Mouse (Mus musculus) CH12.LX (cell line): ENCODE results near the gene Crtc2. TPM values are rescaled to one million over a fixed set of nuclear protein-coding genes. Genes with fewer than 3 reads are reported as not detected.

Source experiments
- DNase-seq: peaks from one replicate; pipeline ENCODE4 v3.0.0-alpha.2; 2013; ENCODE audit errors: extremely low read depth
- H3K27ac ChIP-seq: 2 replicates; pipeline ENCODE4 v1.5.1; 2012; ENCODE audit warnings: low read depth, mild to moderate bottlenecking, control low read depth, moderate library complexity; ENCODE audit not compliant: insufficient read depth
- H3K27me3 ChIP-seq: replicated peaks from 2 replicates; pipeline ENCODE3; 2012; ENCODE audit warnings: inconsistent platforms
- H3K36me3 ChIP-seq, 2 experiments: replicated peaks in 1 of 2; 2 replicates each; pipeline versions ENCODE3 to v1.6.1; 2012; ENCODE audit warnings: inconsistent platforms in 1 of 2, low read length in 1 of 2, mild to moderate bottlenecking in 1 of 2, mixed read lengths in 1 of 2, moderate library complexity in 1 of 2; ENCODE audit not compliant: control insufficient read depth in 1 of 2, insufficient read depth in 1 of 2
- H3K4me1 ChIP-seq, 2 experiments: 2 replicates each; pipeline ENCODE4 v1.6.1; 2012; ENCODE audit warnings: inconsistent platforms in 1 of 2, moderate library complexity in 1 of 2; ENCODE audit not compliant: insufficient read depth in 2 of 2, control insufficient read depth in 1 of 2
- H3K4me2 ChIP-seq: 2 replicates; pipeline ENCODE4 v1.6.1; 2012; ENCODE audit warnings: low read depth, mild to moderate bottlenecking, control low read depth; ENCODE audit not compliant: poor library complexity, insufficient read depth, severe bottlenecking
- H3K4me3 ChIP-seq, 3 experiments: fragments of 150-350 bp in 1 of 3; sonication (generic) in 1 of 3; replicated peaks in 1 of 3; 2 replicates each; pipeline versions ENCODE3 to v1.5.1; 2011 to 2012; ENCODE audit warnings: low read depth in 2 of 3, low read length in 2 of 3, mild to moderate bottlenecking in 2 of 3, moderate library complexity in 2 of 3, control low read depth in 1 of 3, improper control_type of control experiment in 1 of 3, inconsistent platforms in 1 of 3, mixed read lengths in 1 of 3; ENCODE audit not compliant: poor library complexity in 1 of 3
- H3K79me2 ChIP-seq: replicated peaks from 2 replicates; pipeline ENCODE4 v1.6.1; 2012; ENCODE audit warnings: mild to moderate bottlenecking, moderate library complexity; ENCODE audit not compliant: control insufficient read depth, poor library complexity, insufficient read depth, severe bottlenecking; ENCODE audit errors: extremely low read depth
- H3K9ac ChIP-seq: 2 replicates; pipeline ENCODE4 v1.6.1; 2012; ENCODE audit warnings: low read depth, mild to moderate bottlenecking, control low read depth, moderate library complexity; ENCODE audit not compliant: insufficient read depth
- H3K9me3 ChIP-seq: replicated peaks from 2 replicates; pipeline ENCODE3; 2012; ENCODE audit warnings: low read length, inconsistent platforms, mixed read lengths
- CHD1 ChIP-seq: IDR thresholded peaks from 2 replicates; pipeline ENCODE4 v1.6.1; 2012; ENCODE audit warnings: low read depth, low read length, improper control_type of control experiment, inconsistent platforms
- CTCF ChIP-seq, 2 experiments: IDR thresholded peaks in 1 of 2; conservative IDR thresholded peaks in 1 of 2; 2 replicates each; pipeline ENCODE4 v1.5.1; 2011 to 2012; ENCODE audit warnings: low read depth in 2 of 2, low read length in 2 of 2, improper control_type of control experiment in 1 of 2, inconsistent platforms in 1 of 2, mild to moderate bottlenecking in 1 of 2, moderate library complexity in 1 of 2
- EP300 ChIP-seq: IDR thresholded peaks from 2 replicates; pipeline ENCODE4 v1.6.1; 2011; ENCODE audit warnings: low read length, improper control_type of control experiment
- HCFC1 ChIP-seq: IDR thresholded peaks from 2 replicates; pipeline ENCODE4 v1.6.1; 2012; ENCODE audit warnings: low read depth, mild to moderate bottlenecking, inconsistent platforms, low read length, improper control_type of control experiment
- JUN ChIP-seq: IDR thresholded peaks from 2 replicates; pipeline ENCODE4 v1.6.1; 2011; ENCODE audit warnings: low read depth, mild to moderate bottlenecking, low read length, improper control_type of control experiment, moderate library complexity; ENCODE audit not compliant: insufficient read depth
- NELFE ChIP-seq: IDR thresholded peaks from 2 replicates; pipeline ENCODE4 v1.6.1; 2011; ENCODE audit warnings: low read depth, low read length, improper control_type of control experiment
- PAX5 ChIP-seq: IDR thresholded peaks from 2 replicates; pipeline ENCODE4 v1.6.1; 2012; ENCODE audit warnings: low read length, inconsistent platforms, mixed read lengths
- POLR2AphosphoS2 ChIP-seq: IDR thresholded peaks from 2 replicates; pipeline ENCODE4 v1.6.1; 2011; ENCODE audit warnings: low read depth, low read length, improper control_type of control experiment
- RAD21 ChIP-seq: IDR thresholded peaks from 2 replicates; pipeline ENCODE4 v1.6.1; 2011; ENCODE audit warnings: low read depth, mild to moderate bottlenecking, low read length, improper control_type of control experiment, moderate library complexity
- SIN3A ChIP-seq: IDR thresholded peaks from 2 replicates; pipeline ENCODE4 v1.6.1; 2012; ENCODE audit warnings: low read length, improper control_type of control experiment, inconsistent platforms
- SMC3 ChIP-seq: IDR thresholded peaks from 2 replicates; pipeline ENCODE4 v1.6.1; 2011; ENCODE audit warnings: low read depth, low read length, improper control_type of control experiment
- TBP ChIP-seq: conservative IDR thresholded peaks from 2 replicates; pipeline ENCODE4 v1.6.1; 2011; ENCODE audit warnings: low read depth, low read length, improper control_type of control experiment
- USF2 ChIP-seq: conservative IDR thresholded peaks from 2 replicates; pipeline ENCODE4 v1.6.1; 2011; ENCODE audit warnings: low read depth, low read length, improper control_type of control experiment
- ZC3H11A ChIP-seq: IDR thresholded peaks from 2 replicates; pipeline ENCODE4 v1.6.1; 2012; ENCODE audit warnings: low read depth, mild to moderate bottlenecking, inconsistent platforms, low read length, improper control_type of control experiment
- ZKSCAN1 ChIP-seq: IDR thresholded peaks from 2 replicates; pipeline ENCODE4 v1.6.1; 2012; ENCODE audit warnings: low read depth, inconsistent platforms, low read length, improper control_type of control experiment, borderline replicate concordance
- ZNF384 ChIP-seq: IDR thresholded peaks from 2 replicates; pipeline ENCODE4 v1.6.1; 2012; ENCODE audit warnings: low read depth, low read length, improper control_type of control experiment, inconsistent platforms
- dilution Hi-C: fragments of 300-500 bp; cut with MboI; formaldehyde crosslinking; loops from 2 replicates; pipeline ENCODE4 v1.14.3; 2020; ENCODE audit warnings: low sequenced_read_pairs; ENCODE audit not compliant: extremely low pct_unique_long_range_greater_than_20kb, extremely low pct_ligation_motif_present
- in situ Hi-C: fragments of 300-500 bp; cut with MboI; formaldehyde crosslinking; loops from 3 replicates; pipeline ENCODE4 v1.14.3; 2019; ENCODE audit warnings: low sequenced_read_pairs, low pct_ligation_motif_present, low pct_unique_long_range_greater_than_20kb, mixed read lengths
- polyA plus RNA-seq: library from polyadenylated mRNA; unstranded; fragments of >175 nt; gene quantifications from 2 replicates; pipeline ENCODE4 v1.2.1, GENCODE M21; 2012; ENCODE audit warnings: low read depth; ENCODE audit not compliant: insufficient read length
- total RNA-seq, 2 experiments: library from RNA; depleted of rRNA; stranded (reverse); fragments of 300-350 nt in 1 of 2; fragments of >200 nt in 1 of 2; gene quantifications; 2 replicates each; pipeline ENCODE4 v1.2.3; 2012 to 2014

Gene Crtc2
- total and polyA plus RNA-seq, 3 experiments: 6.1 to 69.8 (median 13.5) TPM

DNA sequence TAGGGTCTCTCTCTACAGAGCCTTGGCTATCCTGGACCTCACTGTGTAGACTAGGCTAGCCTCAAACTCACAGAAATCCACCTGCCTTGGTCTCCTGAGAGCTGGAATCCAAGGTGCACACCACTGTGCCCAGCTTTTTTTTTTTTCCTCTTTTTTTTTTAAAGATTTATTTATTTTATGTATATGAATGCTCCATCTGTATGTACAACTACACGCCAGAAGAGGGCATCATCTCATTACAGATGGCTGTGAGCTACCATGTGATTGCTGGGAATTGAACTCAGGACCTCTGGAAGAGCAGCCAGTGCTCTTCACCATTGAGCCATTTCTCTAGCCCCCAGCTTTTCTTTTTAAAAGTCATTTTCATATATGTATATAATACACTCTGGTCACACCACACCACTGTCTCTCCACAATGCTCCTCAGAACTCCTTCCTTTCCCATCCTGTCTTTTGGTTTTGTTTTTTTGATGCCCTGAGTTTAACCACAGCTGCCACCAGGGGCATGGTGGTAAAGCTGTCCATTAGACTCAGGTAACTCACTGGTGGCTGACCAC lies 38.1 kb upstream of the Crtc2 start (continued):
- TF ChIP-seq USF2 (no peak), CHD1 (no peak)

- DNase-seq: peak; percentile 63
- H3K27me3 ChIP-seq: no peaks in the 10 kb centered on the region
- H3K4me2 ChIP-seq: peak overlapping the region; percentile 60
- no peaks in the 10 kb centered on the region for H3K9me3 ChIP-seq
- dilution Hi-C loops (no loop called here), in situ Hi-C loops (loop anchor here (5.0 kb wide), 1 partner anchor 152 kb away; no protein-coding TSS in a partner anchor)
- H3K4me3 ChIP-seq: no peak overlapping the region
- no peak overlapping the region for H3K27ac ChIP-seq
- H3K9ac ChIP-seq: peak overlapping the region; percentile 45; the same call in 1 of the 2 replicates
- TF ChIP-seq RAD21 (peak; percentile 84), SIN3A (peak; percentile 60), HCFC1 (0 out of 2 replicates have a peak, but pooled peaks have one; percentile 10), CTCF (conservative IDR thresholded peaks at IDR 0.05 in 1 of 2, IDR thresholded peaks at IDR 0.05 in 1 of 2; ENCODE audit: low read depth in 2 of 2, low read length in 2 of 2) (peak in 1 of 2 experiments; percentile 88; a peak in 3 of 4 replicates), ZC3H11A (peak; percentile 47), NELFE (0 out of 2 replicates have a peak, but pooled peaks have one; percentile 19), PAX5 (no peak), SMC3 (peak; percentile 91), USF2 (no peak)
- peaks cover 6 to 28% of the 10 kb centered on the region in 2 experiments; a peak in 3 of 4 replicates for H3K4me1 ChIP-seq
- H3K36me3 ChIP-seq: no peaks in the 10 kb centered on the region
- no peaks in the 10 kb centered on the region for H3K79me2 ChIP-seq
Measured at GRCm38 (mm10) chr3:90220088-90220487, 33.9 kb upstream of the Crtc2 start.

GRCm38 (mm10) chr3:90220531-90220951 lies 33.4 kb upstream of the Crtc2 start:
- no peaks in the 10 kb centered on the region for H3K9me3 ChIP-seq
- no peak for DNase-seq
- TF ChIP-seq POLR2AphosphoS2: no peak
- no peak for TF ChIP-seq TBP
- TF ChIP-seq ZNF384: no peak
- TF ChIP-seq JUN: no peak
- no peak for TF ChIP-seq EP300
- no peak for TF ChIP-seq ZKSCAN1
- no peak for TF ChIP-seq RAD21
- no peak overlapping the region for H3K9ac ChIP-seq
- H3K36me3 ChIP-seq: no peaks in the 10 kb centered on the region
- no peak overlapping the region for H3K27ac ChIP-seq
- H3K79me2 ChIP-seq: no peaks in the 10 kb centered on the region
- H3K4me2 ChIP-seq: peak overlapping the region; percentile 48
- H3K4me3 ChIP-seq: no peak overlapping the region
- in situ Hi-C loops: loop anchor here (5.0 kb wide), 1 partner anchor 152 kb away; no protein-coding TSS in a partner anchor
- dilution Hi-C loops: no loop called here
- peaks cover 6 to 29% of the 10 kb centered on the region in 2 experiments; a peak in 3 of 4 replicates for H3K4me1 ChIP-seq
- H3K27me3 ChIP-seq: no peaks in the 10 kb centered on the region
